Mouse (Mus musculus) embryonic fibroblast, embryonic 13.5 days (primary cell): ENCODE data around the gene Ldhal6b. TPM values are rescaled to one million over a fixed set of nuclear protein-coding genes. Genes with fewer than 3 reads are reported as not detected.

Source experiments
- H3K27ac ChIP-seq: 2 replicates; pipeline ENCODE4 v1.5.1; 2012; ENCODE audit warnings: low read length, control low read depth, inconsistent platforms; ENCODE audit not compliant: insufficient read depth
- H3K4me1 ChIP-seq: 2 replicates; pipeline ENCODE4 v1.6.1; 2011; ENCODE audit warnings: low read length; ENCODE audit not compliant: control insufficient read depth, insufficient read depth
- H3K4me3 ChIP-seq: 2 replicates; pipeline ENCODE4 v1.5.1; 2011; ENCODE audit warnings: mild to moderate bottlenecking, control low read depth, low read length; ENCODE audit not compliant: insufficient read depth
- CTCF ChIP-seq: IDR thresholded peaks from 2 replicates; pipeline ENCODE4 v1.5.1; 2011; ENCODE audit warnings: mild to moderate bottlenecking, control low read depth, low read length, moderate library complexity, borderline replicate concordance; ENCODE audit not compliant: insufficient read depth
- POLR2A ChIP-seq: IDR thresholded peaks from 2 replicates; pipeline ENCODE4 v1.6.1; 2011; ENCODE audit warnings: low read depth, mild to moderate bottlenecking, control low read depth, low read length, moderate library complexity
- polyA plus RNA-seq: library from polyadenylated mRNA; stranded (reverse); fragments of >200 nt; gene quantifications from 2 replicates; pipeline ENCODE4 v1.2.4, GENCODE M21; 2011; ENCODE audit warnings: low read depth; ENCODE audit not compliant: missing spikeins, insufficient read length

Gene Ldhal6b
- polyA plus RNA-seq, 1 experiment, result 0.35 TPM

GRCm38 (mm10) chr17:5412740-5413139 lies 5.8 kb downstream of the Ldhal6b start:
- no peak overlapping the region for H3K4me3 ChIP-seq
- TF ChIP-seq POLR2A (no peak), CTCF (no peak)
- no peaks in the 10 kb centered on the region for H3K4me1 ChIP-seq
- H3K27ac ChIP-seq, result no peak overlapping the region

GRCm38 (mm10) chr17:5412301-5412700 lies 6.3 kb downstream of the Ldhal6b start:
- Histone ChIP-seq H3K4me3 (no peak overlapping the region), H3K27ac (no peak overlapping the region), H3K4me1 (no peaks in the 10 kb centered on the region)
- TF ChIP-seq CTCF, result no peak
- no peak for TF ChIP-seq POLR2A

- no peaks in the 10 kb centered on the region for H3K4me1 ChIP-seq
- H3K27ac ChIP-seq, result no peak overlapping the region
- no peak overlapping the region for H3K4me3 ChIP-seq
- TF ChIP-seq POLR2A (no peak), CTCF (no peak)
Measured at GRCm38 (mm10) chr17:5411205-5411604, 7.4 kb downstream of the Ldhal6b start.

- Histone ChIP-seq H3K4me3 (no peak overlapping the region), H3K27ac (no peak overlapping the region), H3K4me1 (no peaks in the 10 kb centered on the region)
- TF ChIP-seq CTCF (no peak), POLR2A (no peak)
Measured at GRCm38 (mm10) chr17:5410336-5410735, 8.2 kb downstream of the Ldhal6b start.

GRCm38 (mm10) chr17:5407030-5407429 lies 11.5 kb downstream of the Ldhal6b start:
- Histone ChIP-seq H3K4me1 (no peaks in the 10 kb centered on the region), H3K27ac (no peak overlapping the region), H3K4me3 (no peak overlapping the region)
- TF ChIP-seq CTCF (no peak), POLR2A (no peak)

GRCm38 (mm10) chr17:5406566-5406965 lies 12.0 kb downstream of the Ldhal6b start:
- TF ChIP-seq POLR2A (no peak), CTCF (no peak)
- Histone ChIP-seq H3K27ac (no peak overlapping the region), H3K4me1 (no peaks in the 10 kb centered on the region), H3K4me3 (no peak overlapping the region)

- no peaks in the 10 kb centered on the region for H3K4me1 ChIP-seq
- TF ChIP-seq POLR2A (no peak), CTCF (no peak)
- no peak overlapping the region for H3K27ac ChIP-seq
- H3K4me3 ChIP-seq, result no peak overlapping the region
Measured at GRCm38 (mm10) chr17:5403885-5404284, 14.7 kb downstream of the Ldhal6b start.

GRCm38 (mm10) chr17:5402624-5403023 lies 15.9 kb downstream of the Ldhal6b start:
- Histone ChIP-seq H3K4me3 (no peak overlapping the region), H3K27ac (no peak overlapping the region), H3K4me1 (no peaks in the 10 kb centered on the region)
- TF ChIP-seq CTCF (peak; percentile 86), POLR2A (no peak)

GRCm38 (mm10) chr17:5402069-5402468 lies 16.5 kb downstream of the Ldhal6b start:
- Histone ChIP-seq H3K4me3 (no peak overlapping the region), H3K27ac (no peak overlapping the region), H3K4me1 (no peaks in the 10 kb centered on the region)
- TF ChIP-seq POLR2A (no peak), CTCF (peak; percentile 66)

- TF ChIP-seq POLR2A (no peak), CTCF (no peak)
- no peaks in the 10 kb centered on the region for H3K4me1 ChIP-seq
- no peak overlapping the region for H3K27ac ChIP-seq
- H3K4me3 ChIP-seq, result no peak overlapping the region
Measured at GRCm38 (mm10) chr17:5401288-5401687, 17.3 kb downstream of the Ldhal6b start.
